Mouse (Mus musculus) brain, embryonic 14.5 days (tissue): ENCODE data around the gene Sox15.

Source experiments
- CTCF ChIP-seq: fragments of 200-500 bp; IDR thresholded peaks from 2 replicates; pipeline ENCODE4 v1.5.1; 2012; ENCODE audit warnings: inconsistent platforms, mild to moderate bottlenecking, moderate library complexity, borderline replicate concordance; ENCODE audit not compliant: insufficient read depth, insufficient read length; ENCODE audit errors: extremely low read depth
- POLR2A ChIP-seq: fragments of 200-500 bp; IDR thresholded peaks from 2 replicates; pipeline ENCODE4 v1.6.1; 2012; ENCODE audit warnings: mild to moderate bottlenecking, inconsistent platforms, borderline replicate concordance; ENCODE audit not compliant: poor library complexity, insufficient read depth, insufficient read length, severe bottlenecking; ENCODE audit errors: extremely low read depth

GRCm38 (mm10) chr11:69633128-69633866 is 21.8 kb upstream of the Sox15 start:
- TF ChIP-seq CTCF, result no peak
- no peak for TF ChIP-seq POLR2A
